Mouse (Mus musculus): ENCODE measurements around the gene A730071L15Rik.

- TF ChIP-seq CTCF (IDR thresholded peaks at IDR 0.05; ENCODE audit: low read depth) = no peak
- no peak for TF ChIP-seq EP300 (IDR thresholded peaks at IDR 0.05; ENCODE audit: low read depth)
Measured at GRCm38 (mm10) chr11:6156651-6157050, 43.2 kb upstream of the A730071L15Rik start.

Measured in heart, postnatal 0 days (tissue).